Mouse (Mus musculus) spleen, adult 12 weeks (tissue): Measurements from ENCODE around the gene Klf3.
A peak's percentile ranks its signal among the peaks of the same experiment; 100 is the strongest.

ENCODE experiments used
- DNase-seq: peaks from one replicate; pipeline ENCODE4 v3.0.0; 2022; ENCODE audit warnings: low spot score

Klf3 gene

GRCm38 (mm10) chr5:64835295-64835694 is 32.1 kb downstream of the Klf3 start:
- no peak for DNase-seq

DNA sequence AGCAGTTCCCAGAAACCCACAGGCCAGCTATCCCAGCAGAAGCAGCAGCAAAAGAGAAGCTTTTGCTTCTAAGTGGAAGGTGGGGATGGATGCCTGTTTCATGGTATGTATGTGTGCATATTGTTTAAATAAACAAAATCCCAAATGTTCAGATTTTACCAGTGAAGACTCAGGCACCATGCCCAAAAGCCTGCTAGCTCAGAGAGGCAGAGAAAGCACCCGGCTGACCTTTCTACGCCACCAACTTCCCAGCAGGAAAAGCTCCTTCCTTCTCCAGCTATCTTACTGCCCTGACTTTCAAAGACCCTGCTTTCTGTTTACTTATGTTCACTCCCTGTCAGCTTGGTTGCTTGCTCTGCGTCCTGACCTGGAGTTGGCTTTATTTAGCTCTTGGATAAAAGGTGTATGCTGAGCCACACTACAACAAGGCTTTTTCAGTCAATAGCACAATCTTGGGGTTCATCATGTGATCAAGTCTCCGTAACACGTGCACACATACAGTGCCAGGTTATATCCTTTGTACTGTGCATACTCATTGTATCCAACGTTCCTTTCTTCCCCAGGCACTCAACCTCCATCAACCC is 35.9 kb downstream of the Klf3 start:
- DNase-seq: no peak

DNA sequence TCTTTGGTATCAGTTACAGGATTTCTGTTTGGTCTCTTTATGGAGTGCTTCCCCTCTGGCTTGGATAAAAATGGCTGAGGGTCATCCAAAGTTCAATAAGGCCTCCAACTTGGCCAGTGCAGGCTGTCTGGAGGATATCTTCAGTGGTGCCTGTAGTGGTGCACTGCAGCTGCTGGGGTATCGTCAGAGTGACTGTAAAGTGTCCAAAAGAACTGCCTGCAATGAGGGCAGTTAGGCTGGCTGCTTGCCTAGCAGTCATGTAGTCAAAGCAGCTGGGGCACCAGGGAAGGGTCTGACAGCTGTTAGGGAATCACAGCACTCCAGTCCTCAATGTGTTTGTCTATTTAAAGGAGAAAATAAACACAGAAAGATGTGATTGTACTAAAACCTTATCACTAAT is 36.9 kb downstream of the Klf3 start:
- no peak for DNase-seq

DNA sequence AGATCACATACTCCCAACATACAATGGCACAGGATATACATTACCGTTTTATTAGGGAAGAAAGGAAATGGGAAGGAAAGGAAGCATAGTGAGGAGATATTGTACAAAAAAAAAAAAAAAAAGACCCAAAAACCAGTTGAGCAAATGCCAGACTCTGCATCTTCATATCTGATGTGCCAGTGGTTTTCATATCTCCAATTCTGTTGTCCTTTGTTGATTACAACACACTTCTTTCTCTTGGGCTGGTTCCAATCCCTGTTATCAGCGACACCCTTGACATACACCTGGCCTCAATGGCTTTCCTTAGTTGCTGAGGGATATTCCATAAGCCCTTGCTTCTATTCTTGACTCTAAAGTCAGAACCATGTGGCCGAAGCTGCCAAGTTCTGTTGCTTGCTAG is 41.4 kb downstream of the Klf3 start:
- no peak for DNase-seq

DNA sequence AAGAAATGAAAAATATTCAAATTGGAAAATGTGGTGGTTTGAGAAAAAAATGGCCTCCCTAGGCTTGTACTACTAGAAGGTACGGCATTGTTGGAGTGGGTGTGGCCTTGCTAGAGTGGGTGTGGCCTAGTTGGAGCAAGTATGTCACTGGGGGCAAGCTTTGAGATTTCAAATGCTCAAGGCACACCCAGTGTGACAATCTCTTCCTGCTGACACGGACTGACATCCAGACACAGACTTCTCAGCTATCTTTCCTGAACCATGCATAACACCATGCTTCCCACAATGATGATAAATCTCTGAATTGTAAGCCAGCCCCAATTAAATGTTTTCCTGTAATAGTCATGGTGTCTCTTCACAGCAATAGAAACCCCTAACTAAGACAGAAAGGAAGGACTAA is 44.1 kb downstream of the Klf3 start:
- DNase-seq: no peak

DNA sequence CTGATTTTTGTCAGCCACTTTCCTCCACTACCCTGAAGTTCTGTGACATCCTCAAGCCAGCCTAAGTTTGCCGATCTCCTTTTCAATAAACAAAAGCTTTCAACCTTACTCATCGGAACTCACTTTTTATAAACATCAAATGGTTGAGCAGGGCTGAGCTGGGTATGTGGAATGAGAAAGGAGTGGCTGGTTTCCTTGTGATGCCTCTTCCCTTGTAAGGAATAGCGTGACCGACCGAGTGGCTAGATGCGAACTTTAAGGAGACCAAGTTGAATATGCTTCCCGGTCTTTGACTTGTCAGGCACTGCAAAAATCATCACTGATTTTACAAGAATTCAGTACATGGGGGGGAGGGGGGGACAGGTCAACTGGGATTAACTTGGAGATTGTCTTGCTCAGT is 46.7 kb downstream of the Klf3 start:
- no peak for DNase-seq

DNA sequence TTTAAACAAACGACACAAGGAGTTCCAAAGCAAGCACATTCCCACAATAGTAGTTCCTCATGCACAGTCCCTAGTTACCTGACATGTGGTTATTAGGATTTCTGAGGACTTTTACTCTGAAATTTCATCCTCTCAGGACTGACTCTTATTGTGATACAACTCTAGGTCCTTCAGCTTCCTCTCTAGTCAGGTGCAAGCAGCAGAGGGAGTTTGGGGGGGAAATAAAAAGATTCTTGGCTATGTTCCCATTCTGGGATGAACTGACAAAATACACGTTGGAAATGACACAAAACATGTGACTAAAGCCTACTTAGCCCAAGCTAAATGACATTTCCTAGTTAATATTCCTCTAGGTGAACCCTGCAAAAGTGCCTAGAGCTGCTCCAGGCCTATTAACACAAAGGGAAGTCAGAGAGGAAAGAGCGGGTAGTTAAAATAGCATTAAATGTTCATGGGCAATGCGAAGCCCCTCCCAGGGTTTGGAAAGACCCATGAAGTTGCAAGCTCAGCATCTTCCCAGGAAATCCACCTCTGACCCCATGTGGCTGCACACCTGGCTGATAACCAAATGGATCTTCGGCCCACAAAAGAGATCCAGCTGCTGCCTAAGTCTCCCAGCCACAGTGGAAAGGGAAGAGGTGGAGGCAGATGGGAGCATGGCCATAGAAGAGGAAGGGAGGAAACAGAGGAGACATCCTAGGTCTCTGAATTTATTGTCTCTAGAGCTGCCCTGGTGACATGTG is 49.6 kb downstream of the Klf3 start:
- no peak for DNase-seq

DNA sequence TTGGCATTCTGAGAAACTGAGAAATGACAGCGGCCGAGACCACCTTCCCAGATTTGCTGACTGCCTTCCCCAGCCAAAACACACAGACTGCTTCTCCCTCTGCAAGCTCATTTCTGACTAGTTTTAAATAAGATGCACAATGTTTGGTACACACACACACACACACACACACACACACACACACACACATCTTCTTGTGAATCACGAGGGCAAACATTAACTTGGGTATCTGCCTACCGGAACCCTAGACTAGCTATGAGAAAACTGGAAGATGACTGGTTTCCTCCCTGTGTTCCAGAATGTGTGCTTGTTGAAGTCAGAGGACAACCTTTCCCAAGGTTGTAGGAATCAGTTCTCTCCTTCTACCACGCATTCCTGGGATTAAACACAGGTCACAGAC is 50.2 kb downstream of the Klf3 start:
- DNase-seq: no peak

DNA sequence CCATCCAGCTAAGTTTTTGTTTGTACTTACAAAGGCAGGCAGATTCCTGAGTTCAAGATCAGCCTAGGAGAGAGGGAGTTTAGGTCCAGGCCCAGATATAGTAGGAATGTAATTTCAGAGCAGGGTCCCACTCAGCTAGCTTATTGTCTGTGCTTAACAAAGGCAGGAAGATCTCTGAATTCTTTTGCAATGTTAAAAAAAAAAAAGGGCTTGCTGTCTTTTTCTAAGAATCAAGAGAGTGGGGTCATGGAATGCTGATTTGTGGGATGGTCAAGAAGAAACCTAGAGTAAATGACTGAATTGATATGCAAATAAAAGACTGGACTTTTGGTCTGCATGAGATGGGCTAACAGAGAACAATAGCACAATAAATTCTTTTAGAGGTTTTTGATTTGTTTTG is 52.0 kb downstream of the Klf3 start:
- DNase-seq: no peak

- no peak for DNase-seq
These were observed 57.8 kb downstream of the Klf3 start for GRCm38 (mm10) chr5:64860900-64861470.

DNA sequence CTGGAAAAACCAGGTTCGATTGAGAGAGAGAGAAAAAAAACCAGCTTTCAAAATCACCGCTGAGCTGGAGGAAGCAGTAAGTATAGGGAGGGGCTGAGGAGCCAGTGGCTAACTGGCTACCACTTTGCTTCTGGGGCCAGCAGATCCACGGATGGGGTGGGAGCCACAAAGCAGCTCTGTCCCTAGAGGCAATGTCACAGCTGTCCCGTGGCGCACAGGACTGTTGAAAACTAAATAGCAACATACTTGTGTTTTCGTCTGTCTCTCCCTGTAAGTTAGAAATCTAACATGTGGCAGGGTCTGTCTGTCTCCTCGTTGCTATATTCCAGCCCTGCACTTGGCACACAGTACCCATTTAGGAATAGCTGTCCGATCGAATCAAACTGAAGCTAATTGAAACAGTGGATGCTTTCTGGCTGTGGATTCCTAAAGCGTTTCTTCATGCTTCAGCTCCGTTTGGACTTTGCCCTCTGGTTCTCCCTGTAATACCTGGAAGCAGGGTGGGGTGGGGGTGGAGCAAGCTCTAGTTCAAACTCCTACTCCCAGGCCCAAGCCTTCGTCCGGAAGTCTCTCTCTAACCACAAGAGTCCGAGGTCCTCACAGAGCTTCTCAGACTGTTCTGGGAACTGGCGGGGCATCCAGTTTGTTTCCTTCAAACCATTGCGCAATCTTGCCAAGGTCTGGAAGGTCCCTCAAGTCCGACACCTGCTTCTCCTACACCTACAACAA is 58.4 kb downstream of the Klf3 start:
- DNase-seq: no peak

DNA sequence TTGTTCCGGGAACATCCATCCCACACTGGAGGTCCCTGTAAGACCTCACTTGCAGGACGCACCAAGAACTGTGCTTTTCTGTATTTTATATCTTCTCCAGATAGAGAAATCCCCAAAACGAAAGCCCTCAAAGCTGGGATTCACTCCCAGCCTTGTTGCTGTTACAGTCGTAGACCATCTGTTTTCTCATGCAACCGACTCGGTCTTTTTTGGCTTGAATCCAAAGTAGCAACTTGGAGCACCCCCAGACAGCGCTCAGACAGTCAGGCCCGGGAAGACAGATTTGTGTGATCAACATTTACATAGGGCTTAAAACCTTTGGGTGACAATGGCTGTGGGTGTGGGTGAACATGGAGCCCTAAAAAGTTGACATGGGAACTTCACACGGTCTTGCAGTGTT is 59.1 kb downstream of the Klf3 start:
- no peak for DNase-seq

- DNase-seq: peak; percentile 57
These were observed 61.5 kb downstream of the Klf3 start for GRCm38 (mm10) chr5:64864699-64865108.

GRCm38 (mm10) chr5:64865219-64865964 is 62.2 kb downstream of the Klf3 start:
- no peak for DNase-seq

- DNase-seq: peak; percentile 37
These were observed 63.3 kb downstream of the Klf3 start for GRCm38 (mm10) chr5:64866331-64867050.

- DNase-seq: no peak
These were observed 63.9 kb downstream of the Klf3 start for GRCm38 (mm10) chr5:64867124-64867523.

GRCm38 (mm10) chr5:64867551-64867950 is 64.4 kb downstream of the Klf3 start:
- DNase-seq: no peak

GRCm38 (mm10) chr5:64876086-64876830 is 73.1 kb downstream of the Klf3 start:
- no peak for DNase-seq

DNA sequence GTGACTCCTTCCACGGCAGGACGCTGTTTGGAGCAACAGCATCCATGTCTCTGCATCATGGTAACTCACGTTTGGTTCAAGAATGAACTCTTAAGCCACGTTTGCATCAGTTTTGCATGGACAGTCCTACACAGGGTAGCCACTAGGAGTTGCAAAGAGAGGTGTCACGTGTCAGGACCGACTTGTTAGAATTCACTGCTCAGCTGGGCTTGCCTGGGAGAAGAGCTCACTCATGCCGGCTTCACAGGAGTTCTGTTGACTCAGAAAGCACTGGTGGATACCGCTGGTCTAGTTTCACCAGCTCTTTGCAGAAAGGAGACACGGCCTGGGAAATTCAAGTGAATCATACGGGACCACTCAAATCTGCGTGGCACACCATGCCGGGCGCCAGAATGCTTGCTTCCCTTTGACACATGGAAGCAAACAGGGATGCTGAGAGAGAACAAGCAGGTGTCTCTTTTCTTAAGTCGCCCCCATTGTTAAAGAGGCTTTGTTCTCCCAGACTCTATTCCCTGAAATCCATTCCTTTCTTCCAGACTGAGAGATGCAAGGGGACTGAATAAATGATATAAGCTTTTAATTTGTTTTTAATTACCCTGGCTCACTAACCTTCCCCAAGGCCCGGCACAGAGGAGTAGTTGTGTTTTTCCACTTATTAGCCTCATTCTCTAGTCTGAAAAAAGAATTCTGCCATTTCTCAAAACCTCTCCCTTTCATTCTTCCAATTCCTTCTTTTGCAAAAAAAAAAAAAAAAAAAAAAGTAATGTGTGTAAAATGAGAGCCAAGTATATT is 74.2 kb downstream of the Klf3 start:
- DNase-seq: no peak

- DNase-seq: no peak
These were observed 74.8 kb downstream of the Klf3 start for GRCm38 (mm10) chr5:64878027-64878425.
